Mouse (Mus musculus) forelimb bud, embryonic 11.5 days (tissue): ENCODE results near the gene Cdon.

Experiments
- DNase-seq: peaks from one replicate; pipeline ENCODE4 v3.0.0-alpha.2; 2012; ENCODE audit warnings: low read depth, low spot score

The Cdon gene

GRCm38 (mm10) chr9:35435565-35435964 is 14.6 kb downstream of the Cdon start:
- no peak for DNase-seq

- DNase-seq: no peak
Observed at GRCm38 (mm10) chr9:35438286-35439061, 17.5 kb downstream of the Cdon start.

- DNase-seq: peak; percentile 25
Observed at GRCm38 (mm10) chr9:35439062-35439442, 18.1 kb downstream of the Cdon start.

- DNase-seq: no peak
Observed at GRCm38 (mm10) chr9:35439754-35440153, 18.8 kb downstream of the Cdon start.

- DNase-seq: no peak
Observed at GRCm38 (mm10) chr9:35442476-35442875, 21.5 kb downstream of the Cdon start.

DNA sequence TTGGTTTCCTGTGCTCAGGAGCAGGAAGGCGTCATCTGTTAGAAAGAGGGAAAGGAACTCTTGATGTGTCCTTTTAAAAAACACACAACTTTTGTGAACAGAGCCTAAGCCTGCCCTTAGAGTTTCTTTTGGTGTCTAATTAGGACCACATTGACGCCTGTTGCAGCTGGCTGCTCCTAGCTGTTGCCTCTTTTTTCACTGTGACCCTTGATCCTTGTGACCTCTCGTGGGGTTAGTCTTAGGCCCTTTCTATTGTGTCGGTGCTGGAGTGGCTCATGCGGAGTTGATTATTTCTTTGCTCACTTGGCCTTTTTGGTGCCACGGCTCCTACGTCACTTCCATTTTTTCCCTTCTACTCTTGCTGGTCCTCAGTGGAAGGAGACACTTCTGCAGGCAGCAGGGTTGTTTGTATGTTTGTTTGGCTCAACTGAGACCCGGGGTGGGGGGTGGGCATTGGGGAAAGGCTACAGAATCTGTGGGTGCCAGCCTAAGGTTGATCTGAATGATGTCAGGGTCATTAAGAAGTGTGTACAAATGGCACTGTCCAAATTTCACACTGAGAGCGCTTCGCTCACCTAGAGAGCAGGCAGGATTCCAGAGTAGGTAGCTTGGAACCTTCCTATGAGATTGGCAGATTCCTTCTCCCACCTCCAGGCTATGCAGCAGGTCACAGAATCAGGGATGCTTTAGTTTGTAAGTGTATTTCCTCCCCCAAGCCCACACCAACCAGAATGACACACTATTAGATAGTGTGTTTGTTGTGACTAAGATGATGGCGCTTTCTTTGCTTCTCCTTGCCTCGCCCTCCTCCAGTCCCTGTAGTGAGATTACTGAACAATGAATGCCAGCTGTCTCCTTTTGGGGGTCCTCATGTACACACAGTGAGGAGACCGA is 22.9 kb downstream of the Cdon start:
- peak; percentile 46 for DNase-seq

DNA sequence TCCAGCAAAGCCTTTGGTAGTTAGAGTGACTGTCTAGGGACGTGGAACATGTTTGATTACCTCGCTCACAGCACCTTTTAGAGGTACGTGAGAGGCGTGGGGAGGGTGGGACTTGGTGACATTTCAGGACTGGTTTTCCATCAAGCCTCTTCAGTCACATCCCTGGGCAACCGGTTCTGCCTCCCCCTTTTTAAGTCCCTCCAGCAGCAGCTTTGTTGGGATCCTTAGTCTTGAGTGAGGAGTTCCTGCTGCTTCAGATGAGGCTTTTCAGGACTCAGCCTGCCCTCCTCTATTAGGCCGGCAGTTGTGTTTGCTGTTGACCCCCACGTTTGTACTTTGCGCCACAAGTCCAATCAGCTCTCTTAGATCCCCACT is 23.6 kb downstream of the Cdon start:
- DNase-seq: no peak

DNA sequence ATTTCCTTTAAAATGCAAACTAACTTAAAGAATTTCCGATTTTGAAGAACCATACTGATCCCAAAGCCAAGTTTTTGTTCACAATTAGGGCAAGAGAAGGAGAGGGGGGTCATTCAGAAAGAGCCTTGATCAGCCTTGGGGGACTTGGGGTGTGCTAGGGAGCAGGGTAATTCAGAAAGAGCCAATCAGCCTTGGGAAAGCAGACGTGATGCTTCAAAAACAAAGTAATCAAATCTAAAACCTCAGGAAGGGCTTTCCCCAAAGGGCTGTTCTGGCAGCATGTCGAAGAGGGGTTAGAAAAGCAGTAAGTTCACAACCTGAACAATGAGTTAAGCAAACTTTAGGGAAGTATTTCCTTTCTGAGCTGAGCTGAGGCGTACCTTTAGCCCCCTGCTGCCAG is 26.0 kb downstream of the Cdon start:
- DNase-seq: no peak

- no peak for DNase-seq
Observed at GRCm38 (mm10) chr9:35453311-35453710, 32.4 kb downstream of the Cdon start.

GRCm38 (mm10) chr9:35459594-35459993 is 38.7 kb downstream of the Cdon start:
- no peak for DNase-seq

- no peak for DNase-seq
Observed at GRCm38 (mm10) chr9:35467264-35467817, 46.4 kb downstream of the Cdon start.

GRCm38 (mm10) chr9:35468913-35469312 is 48.0 kb downstream of the Cdon start:
- no peak for DNase-seq

DNA sequence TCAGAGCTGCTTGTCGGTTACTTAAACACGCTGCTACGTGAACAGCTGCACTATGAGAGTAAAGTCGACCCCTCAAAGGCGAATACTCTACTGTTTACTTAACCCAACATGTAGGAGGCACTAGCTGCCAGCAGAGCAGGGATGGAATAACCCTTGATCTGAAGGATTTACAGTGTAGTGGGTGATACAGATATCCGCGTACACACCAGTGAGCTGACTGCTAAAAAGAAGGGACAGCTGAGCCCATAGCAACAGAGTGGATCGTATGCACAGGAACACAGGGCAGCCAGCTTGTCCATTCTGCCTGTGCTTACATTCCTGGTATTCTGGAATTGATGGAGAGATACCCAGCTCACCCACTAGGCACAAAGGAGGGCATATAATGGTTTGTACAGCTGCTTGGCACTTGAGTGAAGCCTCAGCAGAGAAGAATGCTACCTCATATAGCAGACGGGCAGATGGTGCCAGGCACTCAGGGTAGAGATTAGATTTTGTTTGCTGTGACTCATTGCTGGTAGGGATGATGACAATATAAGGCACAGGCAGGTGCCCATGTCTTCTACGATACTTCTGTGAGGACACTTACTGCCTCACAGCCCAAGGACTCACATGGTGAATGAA is 53.3 kb downstream of the Cdon start:
- no peak for DNase-seq

DNA sequence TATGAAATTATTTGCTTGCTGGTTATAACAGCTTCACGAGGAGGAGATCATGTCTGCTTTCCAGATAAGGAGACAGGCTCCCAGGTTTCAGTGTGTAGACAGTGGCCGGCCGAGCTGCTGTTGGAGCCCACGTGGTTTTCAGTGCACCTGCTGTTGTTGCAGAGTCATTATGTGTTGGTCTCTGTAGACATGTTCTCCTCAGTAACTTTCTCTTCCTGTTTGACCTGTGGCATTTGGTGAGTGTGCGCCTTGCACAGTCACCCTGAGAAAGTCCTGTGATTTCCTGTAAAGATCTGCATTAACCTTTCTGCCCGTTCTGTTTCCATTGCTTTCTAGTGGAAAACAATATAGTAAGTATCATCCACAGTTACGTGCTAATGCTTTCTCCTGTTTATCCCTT is 54.5 kb downstream of the Cdon start:
- DNase-seq: no peak

DNA sequence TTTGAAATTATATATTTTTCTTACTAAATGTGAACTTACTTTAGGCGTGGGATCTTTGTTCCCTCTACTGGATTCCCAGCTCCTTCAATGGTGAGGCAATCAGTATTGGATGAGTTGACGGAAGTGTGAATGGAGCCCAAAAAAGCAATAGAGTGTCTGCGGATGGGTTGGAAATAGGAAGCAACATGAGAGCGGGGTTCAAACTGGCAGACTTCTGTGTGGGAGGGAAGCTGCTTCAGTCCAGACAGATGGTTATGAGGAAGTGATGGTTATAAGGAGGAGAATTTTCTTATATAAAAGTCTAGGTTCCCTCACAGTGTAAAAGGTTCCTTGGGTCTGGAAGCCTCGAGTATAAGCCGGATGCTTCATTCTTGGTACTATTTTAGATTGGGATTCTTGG is 58.5 kb downstream of the Cdon start:
- DNase-seq: no peak

GRCm38 (mm10) chr9:35482014-35482898 is 61.3 kb downstream of the Cdon start:
- DNase-seq: no peak

GRCm38 (mm10) chr9:35483949-35484348 is 63.0 kb downstream of the Cdon start:
- DNase-seq: no peak

DNA sequence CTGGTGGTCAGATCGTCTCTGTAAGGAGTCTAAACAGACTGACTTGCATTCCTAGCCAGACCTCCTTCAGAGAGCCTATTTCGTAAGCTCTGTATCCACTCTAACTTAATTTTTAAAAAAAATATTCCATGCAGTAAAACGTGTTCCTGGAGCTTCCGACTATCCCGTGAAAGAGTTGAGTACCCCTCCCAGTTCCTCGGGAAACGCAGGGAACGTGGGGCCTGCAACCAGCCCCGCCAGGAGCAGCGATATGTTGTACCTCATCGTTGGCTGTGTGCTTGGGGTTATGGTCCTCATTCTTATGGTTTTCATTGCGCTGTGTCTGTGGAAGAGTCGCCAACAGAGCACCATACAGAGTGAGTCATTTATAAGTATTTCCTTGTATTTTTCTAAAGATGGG is 65.7 kb downstream of the Cdon start:
- DNase-seq: no peak

DNA sequence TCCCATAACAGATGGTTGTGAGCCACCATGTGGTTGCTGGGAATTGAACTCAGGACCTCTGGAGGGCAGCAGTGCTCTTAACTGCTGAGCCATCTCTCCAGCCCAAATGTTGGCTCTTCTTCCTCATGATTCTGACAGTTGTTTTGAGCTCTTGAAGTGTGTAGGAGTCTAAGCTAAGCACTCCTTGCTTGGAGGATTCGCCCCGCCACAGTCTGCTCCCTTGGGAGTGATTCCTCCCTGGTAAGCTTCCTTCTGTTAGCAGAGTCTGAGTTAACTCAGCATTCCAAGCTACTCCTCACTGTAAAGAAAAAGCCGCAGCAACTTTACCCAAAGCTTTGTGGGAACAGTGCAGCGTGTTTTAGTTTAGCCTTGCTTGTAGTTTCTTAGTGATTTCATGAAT is 67.6 kb downstream of the Cdon start:
- DNase-seq: no peak

GRCm38 (mm10) chr9:35491109-35491866 is 70.4 kb downstream of the Cdon start:
- DNase-seq: no peak
